Mouse (Mus musculus): Measurements from ENCODE around the gene Nxnl2.

DNA sequence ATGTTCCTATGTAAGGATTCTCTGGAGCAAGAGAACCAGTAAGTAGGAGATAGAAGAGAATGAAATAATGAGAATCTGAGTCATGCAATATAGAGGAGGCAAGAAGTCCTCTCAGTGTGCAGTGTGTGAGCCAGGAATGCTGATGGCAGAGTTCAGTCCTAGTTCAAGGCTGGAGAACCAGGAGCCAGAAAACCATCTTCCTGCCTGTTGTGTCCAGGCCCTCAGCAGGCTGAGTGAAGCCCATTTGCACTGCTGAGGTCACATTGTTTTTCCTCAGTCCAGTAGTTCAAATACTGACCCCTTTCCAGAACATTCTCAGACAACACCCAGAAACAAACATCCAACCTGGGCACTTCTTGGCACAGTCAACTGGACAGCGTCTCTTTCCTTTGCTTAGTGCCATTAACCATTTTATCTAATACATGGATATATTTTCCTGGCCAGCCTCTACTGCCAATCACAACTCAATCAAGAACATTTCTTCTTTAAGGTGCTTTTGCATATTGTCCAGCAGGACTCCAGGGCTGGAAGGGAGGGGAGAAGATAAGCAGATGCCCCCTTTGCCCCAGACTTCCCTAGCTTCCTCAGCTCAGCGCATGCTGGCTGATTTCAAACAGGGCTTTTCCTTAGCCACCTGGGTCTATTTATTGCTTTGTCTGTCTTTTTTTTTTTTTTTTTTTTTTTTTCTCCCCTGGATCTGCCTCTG is 33.7 kb upstream of the Nxnl2 start:
- TF ChIP-seq CTCF (IDR thresholded peaks at IDR 0.05) = no peak
- no peak for TF ChIP-seq EP300 (IDR thresholded peaks at IDR 0.05)
